Mouse (Mus musculus): ENCODE measurements around the gene Ubr3. TPM values are rescaled to one million over a fixed set of nuclear protein-coding genes. Genes with fewer than 3 reads are reported as not detected.

The Ubr3 gene
- total RNA-seq, 1 experiment from 2014 or later, result 45.1 TPM

- ATAC-seq (replicated peaks; ENCODE audit: insufficient number of reproducible peaks, low FRiP score, low TSS enrichment, poor library complexity, severe bottlenecking), result no peak
These were observed 103.3 kb downstream of the Ubr3 start for GRCm38 (mm10) chr2:70000316-70000715.

GRCm38 (mm10) chr2:70006492-70006891 lies 109.4 kb downstream of the Ubr3 start:
- ATAC-seq (replicated peaks; ENCODE audit: insufficient number of reproducible peaks, low FRiP score, low TSS enrichment, poor library complexity, severe bottlenecking), result no peak

- no peak for ATAC-seq (replicated peaks; ENCODE audit: insufficient number of reproducible peaks, low FRiP score, low TSS enrichment, poor library complexity, severe bottlenecking)
These were observed 115.9 kb downstream of the Ubr3 start for GRCm38 (mm10) chr2:70012941-70013340.

- no peak for ATAC-seq (replicated peaks; ENCODE audit: insufficient number of reproducible peaks, low FRiP score, low TSS enrichment, poor library complexity, severe bottlenecking)
These were observed 121.2 kb downstream of the Ubr3 start for GRCm38 (mm10) chr2:70018236-70018635.

GRCm38 (mm10) chr2:70024454-70024853 lies 127.4 kb downstream of the Ubr3 start:
- ATAC-seq (replicated peaks; ENCODE audit: insufficient number of reproducible peaks, low FRiP score, low TSS enrichment, poor library complexity, severe bottlenecking), result no peak

- no peak for ATAC-seq (replicated peaks; ENCODE audit: insufficient number of reproducible peaks, low FRiP score, low TSS enrichment, poor library complexity, severe bottlenecking)
These were observed 128.7 kb downstream of the Ubr3 start for GRCm38 (mm10) chr2:70025711-70026110.

- no peak for ATAC-seq (replicated peaks; ENCODE audit: insufficient number of reproducible peaks, low FRiP score, low TSS enrichment, poor library complexity, severe bottlenecking)
These were observed 134.4 kb downstream of the Ubr3 start for GRCm38 (mm10) chr2:70031472-70031871.

GRCm38 (mm10) chr2:70034895-70035294 lies 137.8 kb downstream of the Ubr3 start:
- ATAC-seq (replicated peaks; ENCODE audit: insufficient number of reproducible peaks, low FRiP score, low TSS enrichment, poor library complexity, severe bottlenecking), result no peak

GRCm38 (mm10) chr2:70035358-70035757 lies 138.3 kb downstream of the Ubr3 start:
- ATAC-seq (replicated peaks; ENCODE audit: insufficient number of reproducible peaks, low FRiP score, low TSS enrichment, poor library complexity, severe bottlenecking), result no peak

- ATAC-seq (replicated peaks; ENCODE audit: insufficient number of reproducible peaks, low FRiP score, low TSS enrichment, poor library complexity, severe bottlenecking), result no peak
These were observed 140.2 kb downstream of the Ubr3 start for GRCm38 (mm10) chr2:70037221-70037620.

GRCm38 (mm10) chr2:70038752-70039151 lies 141.7 kb downstream of the Ubr3 start, which contains the start of gene Myo3b:
Gene Myo3b (plus strand): TSS chr2:70039126.
- no peak for ATAC-seq (replicated peaks; ENCODE audit: insufficient number of reproducible peaks, low FRiP score, low TSS enrichment, poor library complexity, severe bottlenecking)

GRCm38 (mm10) chr2:70044466-70044865 lies 147.4 kb downstream of the Ubr3 start:
- ATAC-seq (replicated peaks; ENCODE audit: insufficient number of reproducible peaks, low FRiP score, low TSS enrichment, poor library complexity, severe bottlenecking), result no peak

- ATAC-seq (replicated peaks; ENCODE audit: insufficient number of reproducible peaks, low FRiP score, low TSS enrichment, poor library complexity, severe bottlenecking), result no peak
These were observed 150.8 kb downstream of the Ubr3 start for GRCm38 (mm10) chr2:70047868-70048267.

- ATAC-seq (replicated peaks; ENCODE audit: insufficient number of reproducible peaks, low FRiP score, low TSS enrichment, poor library complexity, severe bottlenecking), result no peak
These were observed 156.8 kb downstream of the Ubr3 start for GRCm38 (mm10) chr2:70053803-70054202.

- no peak for ATAC-seq (replicated peaks; ENCODE audit: insufficient number of reproducible peaks, low FRiP score, low TSS enrichment, poor library complexity, severe bottlenecking)
These were observed 161.2 kb downstream of the Ubr3 start for GRCm38 (mm10) chr2:70058201-70058600.

- no peak for ATAC-seq (replicated peaks; ENCODE audit: insufficient number of reproducible peaks, low FRiP score, low TSS enrichment, poor library complexity, severe bottlenecking)
These were observed 163.6 kb downstream of the Ubr3 start for GRCm38 (mm10) chr2:70060359-70061345.

- no peak for ATAC-seq (replicated peaks; ENCODE audit: insufficient number of reproducible peaks, low FRiP score, low TSS enrichment, poor library complexity, severe bottlenecking)
These were observed 168.1 kb downstream of the Ubr3 start for GRCm38 (mm10) chr2:70065116-70065515.

GRCm38 (mm10) chr2:70065729-70066300 lies 168.8 kb downstream of the Ubr3 start:
- no peak for ATAC-seq (replicated peaks; ENCODE audit: insufficient number of reproducible peaks, low FRiP score, low TSS enrichment, poor library complexity, severe bottlenecking)

- ATAC-seq (replicated peaks; ENCODE audit: insufficient number of reproducible peaks, low FRiP score, low TSS enrichment, poor library complexity, severe bottlenecking), result no peak
These were observed 169.4 kb downstream of the Ubr3 start for GRCm38 (mm10) chr2:70066338-70067022.

All from monocyte, adult 5-6 weeks (primary cell).